Mouse (Mus musculus): Measurements from ENCODE around the gene Spr. TPM values are rescaled to one million over a fixed set of nuclear protein-coding genes. Genes with fewer than 3 reads are reported as not detected.

Gene Spr
- 39.2 TPM for polyA plus RNA-seq (2017; shearing (Covaris generic))

GRCm38 (mm10) chr6:85137217-85138035 is at the start of gene Spr:
Gene Spr (minus strand): TSS chr6:85137766.

Other genes starting within 250 kb of the Spr start
- 30.4 TPM for gene Exoc6b, start 68.3 kb downstream of the Spr start, polyA plus RNA-seq (2017; shearing (Covaris generic))
- gene Emx1, start 49.7 kb upstream of the Spr start, polyA plus RNA-seq (2017; shearing (Covaris generic)): not detected
- 0.69 TPM for gene Sfxn5, start 195.7 kb upstream of the Spr start, polyA plus RNA-seq (2017; shearing (Covaris generic))
- gene Rab11fip5, start 236.9 kb upstream of the Spr start, polyA plus RNA-seq (2017; shearing (Covaris generic)): 0.43 TPM

Data from CD4-positive, CD25-positive, alpha-beta regulatory T cell, adult 9 weeks (primary cell).